Mouse (Mus musculus): ENCODE measurements around the gene Cdh4.

GRCm38 (mm10) chr2:179459606-179460005 lies 17.4 kb downstream of the Cdh4 start:
- no peak for TF ChIP-seq POLR2AphosphoS5 (IDR thresholded peaks at IDR 0.05; ENCODE audit: insufficient replicate concordance, low read depth, low read length)
- TF ChIP-seq CTCF (IDR thresholded peaks at IDR 0.05; ENCODE audit: low read depth, low read length), result no peak
- TF ChIP-seq GATA1 (IDR thresholded peaks at IDR 0.05; ENCODE audit: borderline replicate concordance, low read length), result no peak
- TF ChIP-seq TAL1 (conservative IDR thresholded peaks at IDR 0.05; ENCODE audit: low read depth, low read length), result no peak
